Mouse (Mus musculus) adrenal gland, adult (tissue): ENCODE measurements around the gene Polr1a.
"Not testable (repeated sequence)": the region's sequence is repeated elsewhere in the genome, so short reads cannot be mapped to it uniquely, and the experiment has no call there.

Experiments used
- DNase-seq, 2 experiments: peaks; one replicate each; pipeline ENCODE4 v3.0.0; 2022 to 2023; ENCODE audit warnings: low spot score in 1 of 2; ENCODE audit not compliant: inconsistent age in 2 of 2

Gene Polr1a

GRCm38 (mm10) chr6:71908481-71909381 lies at the start of gene Polr1a, which contains the start of gene Ptcd3:
TSS of gene Polr1a (plus strand) at chr6:71909053.
TSS of gene Ptcd3 (minus strand) at chr6:71908750.
- DNase-seq = peak; percentile 91 to 98

- no peak for DNase-seq
Observed at GRCm38 (mm10) chr6:71867751-71868150, 41.1 kb upstream of the Polr1a start.

DNA sequence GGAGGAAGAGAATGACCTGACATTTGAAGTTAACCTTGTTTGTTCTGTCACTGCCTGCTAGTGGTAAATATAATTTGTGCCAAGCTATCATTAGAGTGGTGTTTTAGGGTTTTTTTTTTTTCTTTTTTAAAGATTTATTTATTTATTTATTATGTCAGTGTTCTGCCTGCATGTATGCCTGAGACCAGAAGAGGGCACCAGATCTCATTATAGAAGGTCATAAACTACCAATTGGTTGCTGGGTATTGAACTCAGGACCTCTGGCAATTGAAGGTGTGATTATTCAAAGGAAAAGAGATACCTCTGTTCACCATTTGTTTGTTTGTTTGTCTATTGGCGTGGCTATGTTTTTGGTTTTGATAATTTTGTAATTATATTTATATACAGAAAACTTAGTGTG lies 40.0 kb upstream of the Polr1a start:
- DNase-seq = no peak

DNA sequence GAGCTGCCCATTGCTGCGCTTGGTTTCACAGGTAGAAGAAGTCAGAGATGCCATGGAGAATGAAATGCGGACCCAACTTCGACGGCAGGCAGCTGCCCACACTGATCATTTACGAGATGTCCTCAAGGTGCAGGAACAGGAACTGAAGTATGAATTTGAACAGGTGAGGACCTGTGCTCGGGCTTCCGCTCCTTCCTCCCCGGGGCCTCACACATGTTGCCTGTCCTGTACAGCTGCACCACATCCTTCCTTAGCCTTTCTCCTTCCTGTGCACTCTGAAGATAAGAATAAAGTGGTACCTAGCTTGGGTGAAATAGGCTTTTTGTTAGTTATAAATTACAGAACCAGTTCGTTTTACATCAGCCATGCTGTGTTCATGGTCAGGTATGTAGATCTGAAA lies 37.5 kb upstream of the Polr1a start:
- no peak for DNase-seq

DNA sequence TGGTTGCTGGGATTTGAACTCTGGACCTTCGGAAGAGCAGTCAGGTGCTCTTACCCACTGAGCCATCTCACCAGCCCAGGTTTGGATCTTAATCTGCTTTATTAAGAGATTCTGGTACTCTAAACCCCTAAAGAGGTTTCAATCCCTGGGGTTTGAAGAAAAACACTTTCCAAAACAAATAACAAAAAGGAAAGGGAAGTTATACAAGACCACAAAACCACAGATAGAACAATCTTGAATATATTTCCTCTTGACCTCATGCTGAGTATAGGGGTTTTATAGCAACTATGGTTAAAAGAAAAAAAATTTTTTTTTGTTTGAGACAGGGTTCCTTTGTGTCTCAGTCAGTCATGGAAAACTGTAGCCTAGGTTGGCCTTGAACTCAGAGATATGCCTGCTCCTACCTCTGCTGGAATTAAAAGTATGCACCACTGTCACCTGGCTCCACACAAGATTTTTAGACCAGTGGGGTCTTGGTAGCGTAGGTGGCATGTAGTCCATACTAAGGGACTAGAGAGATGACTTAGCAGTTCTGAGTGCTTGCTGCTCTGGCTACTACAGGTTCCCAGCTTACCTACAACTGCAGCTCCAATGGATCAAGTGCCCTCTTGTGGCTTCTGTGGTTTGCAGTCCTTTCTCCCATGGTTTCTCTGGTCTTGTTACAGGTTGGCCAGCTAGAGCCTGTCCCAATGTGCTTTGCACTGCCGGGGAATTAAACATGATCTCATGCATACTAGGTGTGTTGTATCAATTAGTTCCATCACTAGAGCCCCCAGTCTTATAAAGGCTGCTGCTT lies 30.7 kb upstream of the Polr1a start:
- DNase-seq = peak in 1 of 2 experiments; percentile 47

- no peak for DNase-seq
Observed at GRCm38 (mm10) chr6:71893263-71893662, 15.6 kb upstream of the Polr1a start.

DNA sequence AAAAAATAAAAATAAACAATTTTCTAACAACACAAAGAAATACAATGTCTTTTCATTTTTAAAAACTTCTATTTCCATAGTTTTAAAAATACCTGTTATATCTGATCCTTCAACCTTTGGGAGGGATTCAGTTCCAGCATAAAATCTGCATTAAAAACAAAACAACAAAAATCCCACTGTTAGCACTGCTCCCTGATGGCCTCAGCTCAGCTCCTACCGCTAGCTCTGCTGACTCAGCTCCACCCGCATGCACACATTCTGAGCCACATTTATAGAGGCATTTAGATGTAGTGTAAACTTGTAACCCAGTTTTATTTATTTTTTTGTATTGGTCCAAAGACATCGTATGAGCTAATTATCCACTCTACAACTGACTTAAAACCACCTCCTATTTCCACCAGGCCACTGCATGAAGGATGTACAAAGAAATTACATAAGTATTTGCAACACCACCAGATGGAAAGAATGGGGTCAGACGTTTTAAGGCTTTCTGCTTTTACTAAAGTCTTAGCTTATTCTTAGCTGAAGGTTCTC lies 1.1 kb upstream of the Polr1a start:
- peak in 1 of 2 experiments; percentile 63 for DNase-seq

DNA sequence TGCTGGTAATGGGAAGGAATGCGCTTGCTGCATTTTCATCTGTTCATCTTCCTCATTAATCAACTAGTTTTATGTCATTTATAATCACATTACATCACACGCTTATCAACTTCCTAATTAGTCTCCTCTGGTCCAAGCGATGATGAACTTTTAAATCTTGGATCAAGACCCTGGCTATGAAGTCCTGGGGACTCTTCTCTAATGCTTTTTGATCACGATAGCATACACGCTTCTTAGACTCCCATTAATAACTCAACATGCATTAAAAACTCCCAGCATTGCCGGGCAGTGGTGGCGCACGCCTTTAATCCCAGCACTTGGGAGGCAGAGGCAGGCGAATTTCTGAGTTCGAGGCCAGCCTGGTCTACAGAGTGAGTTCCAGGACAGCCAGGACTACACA lies 531 bp downstream of the Polr1a start:
- DNase-seq = no peak

DNA sequence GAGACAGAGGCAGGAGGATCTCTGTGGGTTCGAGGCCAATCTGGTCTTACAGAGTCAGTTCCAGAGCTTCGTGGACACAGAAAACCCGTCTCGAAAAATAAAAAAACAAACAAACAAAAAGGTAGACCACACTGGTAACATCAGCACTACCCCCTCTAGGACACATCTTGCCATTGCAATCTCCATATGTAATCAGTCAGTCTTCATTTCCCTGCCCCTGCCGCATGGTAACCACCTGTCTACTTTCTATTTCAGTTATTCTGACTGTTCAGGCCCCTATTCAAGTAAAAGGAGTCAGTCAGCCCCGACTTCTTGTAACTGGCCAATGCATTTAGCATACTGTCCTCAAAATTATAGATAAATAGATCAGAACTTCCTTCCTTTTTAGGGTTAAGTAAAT lies 987 bp downstream of the Polr1a start:
- DNase-seq = peak in 1 of 2 experiments; percentile 42

DNA sequence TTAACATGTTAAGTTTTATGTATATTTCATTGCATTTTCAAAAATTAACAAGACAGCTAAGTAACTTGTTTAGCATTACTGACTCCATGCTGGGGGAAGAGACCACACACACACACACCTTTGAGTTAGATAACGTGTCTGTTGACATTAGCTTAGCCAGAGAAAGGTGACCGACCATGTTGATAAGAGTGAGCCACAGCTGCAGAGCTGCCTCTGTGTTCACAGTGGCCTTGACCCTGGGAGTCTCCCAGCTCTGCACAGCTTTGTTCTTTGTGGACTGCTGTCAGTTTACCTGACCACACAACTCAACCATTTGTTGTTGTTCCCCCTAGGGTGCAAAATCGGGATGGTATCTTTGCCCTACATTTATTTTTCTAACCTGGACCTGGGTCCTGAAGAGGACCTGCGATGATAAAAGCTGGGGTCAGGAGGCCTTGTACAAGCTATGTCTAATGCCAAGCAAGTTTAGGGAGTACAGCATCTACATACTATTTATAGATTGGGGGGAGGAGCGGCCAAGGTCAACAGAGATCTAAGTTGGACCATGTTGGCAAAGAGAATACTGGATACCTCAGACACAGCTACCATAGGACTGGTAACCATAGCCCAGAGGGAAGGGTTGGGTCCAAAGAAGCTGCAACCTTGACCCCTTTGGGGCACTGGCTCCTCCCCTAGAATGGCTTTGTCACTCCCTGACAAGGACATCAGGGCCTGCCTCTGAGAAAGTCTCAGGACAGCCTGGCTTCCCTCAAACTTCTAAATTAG lies 3.0 kb downstream of the Polr1a start:
- DNase-seq = peak; percentile 78 to 88

GRCm38 (mm10) chr6:71920752-71921151 lies 11.9 kb downstream of the Polr1a start:
- no peak for DNase-seq

GRCm38 (mm10) chr6:71925233-71925632 lies 16.4 kb downstream of the Polr1a start:
- DNase-seq = not testable (repeated sequence)

GRCm38 (mm10) chr6:71927911-71928310 lies 19.1 kb downstream of the Polr1a start:
- DNase-seq = peak; percentile 75 to 91

DNA sequence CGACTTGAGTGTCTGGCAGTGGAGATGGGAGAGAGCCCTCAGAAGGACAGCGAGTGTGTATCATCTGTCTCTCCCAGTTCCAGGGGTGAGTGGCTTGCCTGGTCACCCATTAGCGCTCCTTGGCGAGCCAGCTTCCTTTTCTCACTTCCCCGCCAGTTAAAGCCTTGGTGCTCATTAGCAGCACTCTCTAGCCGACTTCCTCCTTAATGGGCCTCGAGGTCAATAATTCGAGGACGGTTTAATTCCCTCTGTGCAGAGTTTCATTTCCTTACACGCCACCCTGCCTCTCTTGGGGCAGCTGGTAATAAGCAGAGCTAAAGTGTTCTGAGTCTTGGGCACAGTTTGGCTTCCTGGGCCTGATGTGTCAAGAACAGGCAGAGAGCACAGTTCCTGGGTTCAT lies 21.2 kb downstream of the Polr1a start:
- DNase-seq = no peak

DNA sequence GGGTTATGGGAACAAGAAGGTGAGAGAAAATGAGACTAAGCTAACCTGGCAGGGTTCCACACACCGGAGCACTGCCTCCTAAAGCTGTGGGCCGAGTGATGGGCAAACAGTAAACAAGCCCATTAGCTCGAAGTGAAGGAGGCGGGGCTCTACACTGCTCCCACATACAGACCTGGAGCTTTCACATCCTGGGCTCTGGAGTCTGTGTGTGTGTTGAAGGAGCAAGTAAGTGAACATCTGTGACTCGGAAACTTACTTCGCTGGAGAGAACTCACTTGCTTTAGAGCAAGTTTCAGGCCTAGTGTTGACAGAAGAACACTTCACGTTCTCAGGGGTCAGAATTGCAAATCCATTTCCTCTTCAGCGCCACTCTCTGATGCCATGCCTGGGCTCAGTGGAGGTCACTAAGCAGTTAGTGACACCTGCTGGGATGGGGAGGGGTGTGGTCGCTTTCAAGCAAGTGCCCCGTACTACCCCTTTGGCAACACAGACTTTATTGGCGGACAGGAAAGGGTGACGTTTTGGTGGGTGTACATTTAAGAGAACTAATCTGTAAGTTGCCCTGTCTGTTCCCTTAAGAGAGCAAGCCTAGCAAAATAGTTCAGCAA lies 22.1 kb downstream of the Polr1a start:
- DNase-seq = peak in 1 of 2 experiments; percentile 37

- DNase-seq = peak; percentile 35 to 74
Observed at GRCm38 (mm10) chr6:71932347-71932746, 23.5 kb downstream of the Polr1a start.

- DNase-seq = peak; percentile 82 to 91
Observed at GRCm38 (mm10) chr6:71934081-71934556, 25.3 kb downstream of the Polr1a start.

DNA sequence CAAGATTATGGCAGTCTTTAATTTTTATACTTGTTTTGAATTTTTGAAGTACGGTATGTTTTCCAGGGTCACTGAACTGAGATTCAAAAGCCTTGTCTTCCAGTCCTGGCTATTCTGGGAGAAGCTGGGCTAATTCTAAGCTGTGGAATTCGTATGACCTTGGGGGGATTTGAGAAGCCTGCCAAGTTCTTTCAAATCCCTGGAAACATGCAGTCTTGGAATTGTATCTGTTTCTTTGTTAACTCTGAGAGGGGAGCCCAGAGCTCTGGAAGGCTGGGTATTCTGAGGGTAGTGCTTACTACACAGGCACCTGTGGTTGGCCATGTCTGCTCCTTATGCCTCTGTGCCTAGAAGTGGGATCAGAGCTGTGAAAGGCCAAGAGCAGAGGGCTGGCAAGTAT lies 26.9 kb downstream of the Polr1a start:
- peak; percentile 72 to 91 for DNase-seq

DNA sequence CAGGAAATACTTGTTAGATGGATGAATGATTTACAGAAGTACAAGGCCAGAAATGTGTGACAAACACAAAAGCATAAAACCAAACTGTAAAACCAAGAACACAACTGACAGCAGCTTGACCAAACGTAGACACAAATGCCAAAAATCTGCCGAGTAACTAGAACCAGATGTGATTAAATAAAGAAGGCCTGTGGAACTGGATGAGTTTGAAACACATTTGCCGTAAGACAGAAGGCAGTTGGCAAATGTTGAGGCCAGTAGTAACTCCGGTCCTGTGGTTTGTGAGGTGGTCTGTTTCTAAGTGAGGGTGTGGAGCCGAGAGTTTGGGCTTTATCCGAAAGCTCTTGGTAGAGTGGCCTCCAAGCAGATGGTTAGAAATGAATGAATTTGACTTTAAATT lies 32.1 kb downstream of the Polr1a start:
- no peak for DNase-seq

DNA sequence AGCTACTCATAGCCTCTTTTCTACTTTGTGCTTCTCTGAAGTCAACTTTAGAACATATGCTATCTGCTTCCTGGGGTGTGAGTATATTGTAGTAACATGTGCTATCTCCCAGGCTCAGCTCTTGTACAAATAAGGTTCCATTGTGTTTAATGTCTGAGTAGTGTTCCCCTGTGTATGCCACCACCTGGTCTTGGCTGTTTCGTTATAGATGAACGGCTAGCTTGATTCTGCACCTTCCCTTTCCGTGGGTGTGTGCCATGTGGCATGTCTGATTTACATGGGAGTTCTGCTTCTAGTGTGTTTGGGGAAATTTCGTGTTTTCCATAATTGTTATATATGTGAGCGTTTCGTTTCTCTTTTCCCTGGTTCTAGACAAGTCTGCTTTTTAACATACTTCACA lies 36.2 kb downstream of the Polr1a start:
- DNase-seq = no peak
